Mouse (Mus musculus): ENCODE results near the gene Spc24.

DNA sequence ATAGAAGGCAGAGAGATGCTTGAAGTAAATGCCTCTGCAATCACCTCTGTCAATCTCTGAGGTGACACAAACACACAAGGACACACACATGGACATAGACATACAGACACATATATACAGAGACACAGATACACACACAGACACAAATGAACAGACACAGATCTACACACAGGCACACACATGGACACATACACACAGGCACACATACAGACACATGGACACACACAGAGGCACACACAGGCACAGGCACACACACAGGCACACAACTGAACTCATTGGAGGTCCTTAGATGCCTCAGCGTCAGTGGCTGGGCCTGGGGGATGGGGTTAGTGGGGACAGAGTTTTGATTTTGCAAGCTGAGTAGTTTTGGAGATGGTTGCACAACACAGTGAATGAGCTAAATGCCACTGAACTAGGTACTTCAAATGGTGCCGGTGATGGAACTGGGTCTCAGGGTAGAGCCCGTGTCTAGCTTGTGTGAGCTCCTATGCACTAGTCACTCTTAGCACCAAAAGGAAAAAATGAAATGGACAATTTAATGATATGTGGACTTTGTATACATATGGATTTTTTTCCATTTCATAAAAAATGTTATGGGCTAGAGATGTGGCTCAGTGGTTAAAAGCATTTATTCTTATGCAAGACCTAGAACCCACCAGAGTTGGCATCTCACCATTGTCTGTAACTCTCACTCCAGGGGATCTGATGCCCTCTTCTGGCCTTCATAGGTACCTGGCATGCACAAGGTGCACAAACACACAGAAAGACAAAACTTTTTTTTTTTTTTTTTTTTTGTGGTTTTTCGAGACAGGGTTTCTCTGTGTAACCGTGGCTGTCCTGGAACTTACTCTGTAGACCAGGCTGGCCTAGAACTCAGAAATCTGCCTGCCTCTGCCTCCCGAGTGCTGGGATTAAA is 4.2 kb upstream of the Spc24 start:
- no peak for TF ChIP-seq GATA1 (IDR thresholded peaks at IDR 0.05; ENCODE audit: low read length)
- TF ChIP-seq TAL1 (IDR thresholded peaks at IDR 0.05; ENCODE audit: low read length): no peak
